Mouse (Mus musculus) liver, embryonic 12.5 days (tissue): ENCODE measurements around the gene Fign. TPM values are rescaled to one million over a fixed set of nuclear protein-coding genes. Genes with fewer than 3 reads are reported as not detected.

Source experiments
- ATAC-seq: fragments of 200-750 bp; cut with Nextera tagmentation; 2 replicates; pipeline ENCODE4 v1.8.0; 2017; ENCODE audit warnings: moderate number of reproducible peaks, mild to moderate bottlenecking, moderate library complexity
- H3K27ac ChIP-seq: fragments of 300-500 bp; sonication (generic); 2 replicates; pipeline ENCODE4 v1.5.1; 2016; ENCODE audit warnings: mild to moderate bottlenecking
- H3K27me3 ChIP-seq: fragments of 300-500 bp; sonication (generic); replicated peaks from 2 replicates; pipeline ENCODE4 v1.6.1; 2016; ENCODE audit warnings: mild to moderate bottlenecking, moderate library complexity
- H3K36me3 ChIP-seq: fragments of 300-500 bp; sonication (generic); 2 replicates; pipeline ENCODE4 v1.6.1; 2016; ENCODE audit warnings: mild to moderate bottlenecking, moderate library complexity
- H3K4me1 ChIP-seq: fragments of 300-500 bp; sonication (generic); 2 replicates; pipeline ENCODE4 v1.6.1; 2016
- H3K4me2 ChIP-seq: fragments of 300-500 bp; sonication (generic); 2 replicates; pipeline ENCODE4 v1.6.1; 2016; ENCODE audit warnings: mild to moderate bottlenecking, moderate library complexity
- H3K4me3 ChIP-seq: fragments of 300-500 bp; sonication (generic); 2 replicates; pipeline ENCODE4 v1.5.1; 2016; ENCODE audit warnings: mild to moderate bottlenecking, moderate library complexity
- H3K9ac ChIP-seq: fragments of 300-500 bp; sonication (generic); 2 replicates; pipeline ENCODE4 v1.6.1; 2016; ENCODE audit warnings: mild to moderate bottlenecking, moderate library complexity
- H3K9me3 ChIP-seq: fragments of 300-500 bp; sonication (generic); replicated peaks from 2 replicates; pipeline ENCODE4 v1.6.1; 2016; ENCODE audit warnings: mild to moderate bottlenecking, moderate library complexity
- WGBS: fragments of 180-500 bp; shearing (Covaris S2); methylation state at CpG from one replicate; pipeline ENCODE4 v1.1.7; 2016; ENCODE audit not compliant: insufficient replicate concordance; 5-methylcytosine and 5-hydroxymethylcytosine counted together
- polyA plus RNA-seq: library from polyadenylated mRNA; unstranded; fragments of >200 nt; fragmentation: Nextera tagmentation; extraction: Ambion mirVana; gene quantifications from 2 replicates; pipeline ENCODE4 v1.2.1, GENCODE M21; 2016

The Fign gene
- polyA plus RNA-seq, 1 experiment from 2014 or later: 3.9 TPM

DNA sequence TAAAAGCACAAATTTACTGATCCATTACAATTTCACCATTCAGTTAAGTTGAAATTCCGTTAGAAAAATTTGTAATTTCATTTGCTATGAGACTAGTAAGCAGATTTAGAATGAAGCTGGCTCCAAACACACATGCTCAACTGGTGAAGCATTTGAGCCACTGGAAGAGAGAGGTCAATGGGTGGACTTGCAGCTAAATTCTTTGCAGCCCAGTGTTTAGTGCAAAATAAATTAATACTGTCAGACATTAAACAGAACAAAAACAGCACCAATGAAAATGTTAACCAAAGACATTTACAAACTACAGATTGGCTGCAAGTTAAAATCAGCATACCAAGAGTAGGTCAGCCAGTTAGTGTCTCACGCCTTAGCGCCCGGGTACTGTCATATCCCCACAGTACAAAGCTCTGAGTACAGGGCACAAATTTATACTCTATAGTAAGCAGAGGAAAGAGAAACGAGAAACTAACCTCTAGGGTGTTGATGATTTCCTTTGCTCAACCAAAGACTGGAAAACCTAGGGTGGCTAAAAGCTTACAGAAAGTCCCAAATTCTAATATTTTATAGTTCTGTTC, 13.9 kb downstream of the Fign start:
- H3K4me1 ChIP-seq: no peaks in the 10 kb centered on the region
- H3K4me2 ChIP-seq: no peak overlapping the region
- H3K9ac ChIP-seq: no peak overlapping the region
- no peak for ATAC-seq
- H3K4me3 ChIP-seq: no peak overlapping the region
- H3K9me3 ChIP-seq: no peaks in the 10 kb centered on the region
- H3K27me3 ChIP-seq: no peaks in the 10 kb centered on the region
- WGBS: 65% methylated on average over 5 of the region's 5 CpGs
- H3K36me3 ChIP-seq: no peaks in the 10 kb centered on the region
- H3K27ac ChIP-seq: no peak overlapping the region

DNA sequence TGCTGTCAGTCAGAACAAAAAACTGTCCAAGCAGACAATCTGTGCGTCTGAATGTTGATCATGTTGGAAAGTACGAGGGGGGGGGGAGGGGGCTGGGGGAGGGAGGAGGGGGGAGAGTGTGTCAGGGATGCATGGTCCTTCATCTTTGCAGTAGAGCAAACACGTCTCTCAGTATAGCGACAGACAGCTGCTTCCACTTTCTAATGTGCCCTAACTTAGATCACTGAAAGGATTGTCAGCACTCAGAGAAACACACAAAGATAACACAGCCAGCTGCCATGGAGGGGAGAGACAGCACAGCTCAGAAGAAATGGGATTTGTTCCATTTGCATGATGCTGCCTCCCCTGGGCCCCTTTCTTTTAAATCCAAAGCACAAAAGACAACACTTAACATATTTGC, 18.1 kb downstream of the Fign start:
- H3K9me3 ChIP-seq: no peaks in the 10 kb centered on the region
- H3K27me3 ChIP-seq: no peaks in the 10 kb centered on the region
- H3K4me2 ChIP-seq: no peak overlapping the region
- no peak overlapping the region for H3K9ac ChIP-seq
- H3K36me3 ChIP-seq: no peaks in the 10 kb centered on the region
- 60% methylated on average over 4 of the region's 4 CpGs for WGBS
- no peak overlapping the region for H3K4me3 ChIP-seq
- H3K4me1 ChIP-seq: no peaks in the 10 kb centered on the region; the same call in 1 of the 2 replicates
- no peak overlapping the region for H3K27ac ChIP-seq
- ATAC-seq: no peak

DNA sequence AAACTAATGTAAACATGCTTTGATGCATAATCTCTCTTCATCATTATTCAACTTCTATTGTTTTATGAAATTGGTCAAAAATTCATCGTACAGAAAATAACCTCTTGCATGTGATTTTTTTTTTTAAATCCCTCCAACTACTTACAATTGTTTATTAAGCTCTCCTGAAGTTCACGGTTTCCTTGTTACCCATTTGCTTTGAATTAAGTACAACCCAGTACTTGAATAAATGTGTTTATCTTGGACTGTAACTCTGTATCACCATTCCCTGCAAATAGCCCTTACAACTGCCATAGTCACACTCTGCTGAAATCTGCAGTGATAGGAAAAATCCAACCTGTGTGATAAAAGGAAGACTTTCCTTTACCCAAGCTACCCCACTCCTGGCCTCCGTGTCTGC, 19.3 kb downstream of the Fign start:
- Histone ChIP-seq H3K36me3 (no peaks in the 10 kb centered on the region), H3K4me2 (no peak overlapping the region), H3K27me3 (no peaks in the 10 kb centered on the region), H3K4me1 (no peaks in the 10 kb centered on the region; the same call in 1 of the 2 replicates), H3K9me3 (no peaks in the 10 kb centered on the region), H3K27ac (no peak overlapping the region), H3K4me3 (no peak overlapping the region), H3K9ac (no peak overlapping the region)
- no peak for ATAC-seq
- WGBS: 71% methylated on average over 3 of the region's 3 CpGs

- H3K4me2 ChIP-seq: no peak overlapping the region
- no peaks in the 10 kb centered on the region for H3K27me3 ChIP-seq
- no peak overlapping the region for H3K27ac ChIP-seq
- no peaks in the 10 kb centered on the region for H3K36me3 ChIP-seq
- no peaks in the 10 kb centered on the region; the same call in 1 of the 2 replicates for H3K4me1 ChIP-seq
- no peaks in the 10 kb centered on the region for H3K9me3 ChIP-seq
- no peak overlapping the region for H3K4me3 ChIP-seq
- H3K9ac ChIP-seq: no peak overlapping the region
- WGBS: 67% methylated on average over 2 of the region's 2 CpGs
- ATAC-seq: no peak
Observed at GRCm38 (mm10) chr2:64077846-64078245, 20.0 kb downstream of the Fign start.

GRCm38 (mm10) chr2:64075873-64076272, 22.0 kb downstream of the Fign start:
- Histone ChIP-seq H3K4me1 (no peaks in the 10 kb centered on the region; the same call in 1 of the 2 replicates), H3K27me3 (no peaks in the 10 kb centered on the region), H3K27ac (no peak overlapping the region), H3K36me3 (no peaks in the 10 kb centered on the region), H3K4me3 (no peak overlapping the region), H3K4me2 (no peak overlapping the region), H3K9me3 (no peaks in the 10 kb centered on the region), H3K9ac (no peak overlapping the region)
- no peak for ATAC-seq
- WGBS: 68% methylated on average over 6 of the region's 6 CpGs

DNA sequence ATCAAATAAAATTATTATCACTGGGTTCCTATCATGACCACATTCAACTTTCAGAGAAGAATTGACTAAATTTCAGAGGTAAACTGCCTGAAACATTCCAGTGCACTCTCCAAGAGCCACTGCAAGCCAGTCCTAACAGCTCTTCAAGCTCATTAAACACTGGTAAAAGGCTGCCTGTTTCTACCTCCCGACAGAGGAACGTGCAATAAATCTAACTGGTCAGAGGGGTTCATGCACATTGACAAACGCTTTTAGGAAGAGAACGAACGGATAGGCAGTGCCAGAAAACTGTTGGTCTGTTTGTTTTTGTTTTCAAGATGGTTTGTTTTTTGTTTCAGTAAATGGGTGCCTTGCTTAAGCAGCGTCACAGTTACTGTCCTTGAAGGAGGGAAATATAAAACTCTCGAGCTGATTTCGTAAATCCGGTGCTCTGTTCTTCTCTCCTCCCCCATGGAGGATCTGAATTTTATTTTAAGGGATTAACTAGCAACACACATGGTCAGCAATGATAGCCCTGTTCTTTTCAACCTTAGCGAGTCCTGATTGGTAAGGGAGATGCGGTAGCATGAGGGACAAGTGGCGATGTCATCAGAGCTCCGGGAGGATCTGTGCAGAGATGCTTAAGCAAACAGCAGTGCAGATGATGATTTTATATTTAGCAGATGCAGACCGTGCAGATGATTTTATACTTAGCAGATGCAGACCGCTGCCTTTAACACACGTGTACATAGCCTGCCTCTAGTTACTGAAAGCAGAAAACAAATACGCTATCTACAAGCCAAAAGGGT, 23.0 kb downstream of the Fign start:
- Histone ChIP-seq H3K4me2 (no peak overlapping the region), H3K36me3 (no peaks in the 10 kb centered on the region), H3K27ac (no peak overlapping the region), H3K9me3 (no peaks in the 10 kb centered on the region), H3K9ac (no peak overlapping the region), H3K27me3 (no peaks in the 10 kb centered on the region), H3K4me3 (no peak overlapping the region), H3K4me1 (no peaks in the 10 kb centered on the region; the same call in 1 of the 2 replicates)
- 69% methylated on average over 17 of the region's 17 CpGs for WGBS
- ATAC-seq: no peak

DNA sequence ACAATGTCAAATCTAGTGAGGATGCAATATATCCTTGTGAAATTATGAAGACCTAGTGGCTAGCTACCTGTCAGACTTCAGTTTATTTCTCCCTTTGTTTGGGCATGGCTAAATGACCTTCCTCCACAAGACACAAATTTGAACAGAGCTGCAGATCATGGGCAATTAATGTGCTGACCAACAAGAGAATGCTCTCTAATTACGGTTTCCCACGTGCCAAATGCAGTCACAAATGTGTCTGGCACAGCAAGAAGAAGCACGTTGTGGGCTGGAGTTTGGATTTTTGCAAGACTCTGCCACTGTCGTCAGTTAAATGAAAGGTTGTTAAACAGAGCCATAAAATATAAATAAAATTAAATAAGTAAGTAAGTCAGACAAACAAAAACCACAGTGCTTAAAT, 25.7 kb downstream of the Fign start:
- H3K36me3 ChIP-seq: no peaks in the 10 kb centered on the region
- 66% methylated on average over 4 of the region's 4 CpGs for WGBS
- no peak for ATAC-seq
- H3K9me3 ChIP-seq: no peaks in the 10 kb centered on the region
- no peak overlapping the region for H3K9ac ChIP-seq
- no peak overlapping the region for H3K4me2 ChIP-seq
- H3K27ac ChIP-seq: no peak overlapping the region
- no peaks in the 10 kb centered on the region; the same call in 1 of the 2 replicates for H3K4me1 ChIP-seq
- no peak overlapping the region for H3K4me3 ChIP-seq
- H3K27me3 ChIP-seq: no peaks in the 10 kb centered on the region

DNA sequence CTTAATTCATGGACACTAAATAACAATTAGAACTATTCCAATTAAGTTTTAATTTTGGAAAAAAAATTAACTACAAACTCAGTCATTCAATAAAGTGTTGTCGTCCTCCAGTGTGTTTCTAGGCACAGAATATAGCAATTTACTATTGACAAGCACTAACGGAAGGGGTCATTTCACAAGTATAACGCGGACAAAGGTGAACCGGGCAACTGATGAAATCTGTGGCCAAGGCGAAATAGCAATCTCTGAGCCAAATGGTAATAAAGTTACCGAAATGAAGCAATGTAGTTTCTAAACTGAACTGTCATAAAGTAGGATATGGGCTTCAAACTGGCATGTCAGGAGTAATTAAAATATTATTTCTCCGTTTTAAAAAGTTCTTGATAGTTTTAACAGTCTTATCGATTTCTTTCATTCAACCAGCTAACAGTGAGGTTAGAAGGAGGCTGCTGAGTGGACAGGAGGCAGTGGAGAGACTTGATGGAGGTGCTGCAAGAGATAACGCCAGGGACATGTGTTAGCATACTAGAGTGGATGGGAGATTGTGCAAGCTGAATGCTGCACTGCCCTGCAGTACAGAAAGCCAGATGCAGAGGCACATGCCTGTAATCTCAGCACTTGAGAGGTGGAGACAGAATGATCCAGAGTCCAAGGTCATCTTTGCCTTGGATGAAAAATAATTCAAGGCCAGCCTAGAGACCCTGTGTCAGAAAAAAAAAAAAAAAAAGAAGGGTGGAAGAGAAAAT, 27.7 kb downstream of the Fign start:
- ATAC-seq: no peak
- Histone ChIP-seq H3K4me3 (no peak overlapping the region), H3K27me3 (no peaks in the 10 kb centered on the region), H3K9ac (no peak overlapping the region), H3K4me2 (no peak overlapping the region), H3K36me3 (no peaks in the 10 kb centered on the region), H3K9me3 (no peaks in the 10 kb centered on the region), H3K4me1 (no peaks in the 10 kb centered on the region), H3K27ac (no peak overlapping the region)
- WGBS: 72% methylated on average over 10 of the region's 10 CpGs

DNA sequence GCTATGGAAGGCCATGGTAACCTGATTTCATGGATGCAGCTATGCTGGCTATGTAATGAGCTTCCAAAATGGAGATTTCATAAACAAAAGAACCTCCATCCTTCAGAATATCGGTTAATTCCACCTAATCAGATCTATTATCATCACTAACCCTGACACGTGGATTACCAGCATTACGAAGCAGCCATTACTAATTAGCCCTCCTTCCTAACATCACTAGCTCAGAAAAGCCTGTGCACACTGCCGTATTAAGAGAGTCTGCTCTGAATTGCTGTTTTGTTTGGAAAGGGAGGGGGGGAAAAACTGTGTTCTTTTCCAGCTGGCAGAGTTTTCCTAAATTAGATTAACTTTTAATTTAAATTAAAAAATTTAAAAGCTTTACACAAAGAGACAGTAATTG, 32.3 kb downstream of the Fign start:
- no peak overlapping the region for H3K27ac ChIP-seq
- 76% methylated on average over 4 of the region's 4 CpGs for WGBS
- no peak overlapping the region for H3K4me2 ChIP-seq
- no peaks in the 10 kb centered on the region for H3K4me1 ChIP-seq
- no peaks in the 10 kb centered on the region for H3K27me3 ChIP-seq
- no peaks in the 10 kb centered on the region for H3K36me3 ChIP-seq
- no peak for ATAC-seq
- H3K4me3 ChIP-seq: no peak overlapping the region
- no peaks in the 10 kb centered on the region for H3K9me3 ChIP-seq
- H3K9ac ChIP-seq: no peak overlapping the region

- Histone ChIP-seq H3K36me3 (no peaks in the 10 kb centered on the region), H3K9me3 (no peaks in the 10 kb centered on the region), H3K4me3 (no peak overlapping the region), H3K9ac (no peak overlapping the region), H3K27ac (no peak overlapping the region), H3K4me1 (no peaks in the 10 kb centered on the region; the same call in 1 of the 2 replicates), H3K27me3 (no peaks in the 10 kb centered on the region), H3K4me2 (no peak overlapping the region)
- 61% methylated on average over 5 of the region's 5 CpGs for WGBS
- no peak for ATAC-seq
Observed at GRCm38 (mm10) chr2:64059477-64059876, 38.4 kb downstream of the Fign start.

DNA sequence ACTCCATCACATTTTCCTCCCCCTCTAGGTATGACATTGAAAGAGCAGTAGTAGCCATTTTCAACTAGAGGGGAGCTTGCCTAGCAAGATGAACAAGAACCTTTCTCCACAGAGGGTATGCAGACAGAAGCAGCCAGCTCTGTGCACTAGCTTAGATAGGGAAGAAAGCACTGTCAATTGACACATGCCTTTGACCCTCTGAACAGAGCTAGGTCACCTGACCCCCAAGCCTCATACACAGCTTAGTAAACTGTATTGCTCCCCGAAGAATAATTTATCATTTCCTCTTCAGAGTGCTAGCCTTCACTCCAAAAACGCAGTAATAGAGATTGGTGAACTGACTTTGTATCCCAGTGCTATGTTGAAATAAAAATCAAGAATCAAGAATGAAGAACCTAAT, 49.7 kb downstream of the Fign start:
- 60% methylated on average over 2 of the region's 2 CpGs for WGBS
- H3K36me3 ChIP-seq: no peaks in the 10 kb centered on the region
- no peak overlapping the region for H3K4me3 ChIP-seq
- no peak for ATAC-seq
- H3K9ac ChIP-seq: no peak overlapping the region
- no peak overlapping the region for H3K4me2 ChIP-seq
- no peak overlapping the region for H3K27ac ChIP-seq
- H3K9me3 ChIP-seq: no peaks in the 10 kb centered on the region
- no peaks in the 10 kb centered on the region for H3K27me3 ChIP-seq
- H3K4me1 ChIP-seq: no peaks in the 10 kb centered on the region

DNA sequence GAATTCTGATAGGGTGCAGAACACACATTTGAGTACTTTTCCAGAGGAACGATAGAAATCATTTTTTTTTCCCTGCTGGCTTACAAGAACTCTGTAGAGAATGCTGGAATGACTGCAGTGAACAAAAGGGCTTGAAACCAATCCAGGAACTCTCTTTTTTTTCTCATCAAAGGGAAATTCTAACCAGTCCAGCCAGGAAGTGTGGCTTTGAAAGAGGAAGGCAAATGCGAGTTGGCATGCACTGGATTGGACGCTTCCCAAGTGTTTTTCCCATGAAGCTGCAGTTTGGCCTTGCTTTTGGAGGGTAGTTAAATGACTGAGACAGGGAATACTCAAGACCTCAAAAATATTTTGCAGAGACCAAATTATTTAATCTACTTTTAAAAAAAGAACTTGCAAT, 54.7 kb downstream of the Fign start:
- Histone ChIP-seq H3K27me3 (no peaks in the 10 kb centered on the region), H3K9ac (no peak overlapping the region), H3K9me3 (no peaks in the 10 kb centered on the region), H3K4me1 (no peaks in the 10 kb centered on the region), H3K27ac (no peak overlapping the region), H3K4me2 (no peak overlapping the region), H3K4me3 (no peak overlapping the region), H3K36me3 (no peaks in the 10 kb centered on the region)
- no peak for ATAC-seq
- 48% methylated on average over 3 of the region's 3 CpGs for WGBS
